Mouse (Mus musculus) limb, embryonic 10.5 days (tissue): Measurements from ENCODE around the gene Lhpp. TPM values are rescaled to one million over a fixed set of nuclear protein-coding genes. Genes with fewer than 3 reads are reported as not detected.

ENCODE experiments used
- DNase-seq: peaks from one replicate; pipeline ENCODE4 v3.0.0-alpha.2; 2017; ENCODE audit warnings: low spot score
- H3K27ac ChIP-seq: fragments of 300-500 bp; sonication (generic); 2 replicates; pipeline ENCODE4 v1.5.1; 2016; ENCODE audit warnings: mild to moderate bottlenecking
- H3K27me3 ChIP-seq: fragments of 300-500 bp; sonication (generic); 2 replicates; pipeline ENCODE4 v1.6.1; 2016; ENCODE audit warnings: low read depth, mild to moderate bottlenecking; ENCODE audit not compliant: poor library complexity, severe bottlenecking
- H3K36me3 ChIP-seq: fragments of 300-500 bp; sonication (generic); 2 replicates; pipeline ENCODE4 v1.6.1; 2016; ENCODE audit warnings: mild to moderate bottlenecking, moderate library complexity
- H3K4me1 ChIP-seq: fragments of 300-500 bp; sonication (generic); 2 replicates; pipeline ENCODE4 v1.6.1; 2016
- H3K4me3 ChIP-seq: fragments of 300-500 bp; sonication (generic); 2 replicates; pipeline ENCODE4 v1.5.1; 2016; ENCODE audit warnings: mild to moderate bottlenecking, moderate library complexity
- H3K9me3 ChIP-seq: fragments of 300-500 bp; sonication (generic); replicated peaks from 2 replicates; pipeline ENCODE4 v1.6.1; 2016; ENCODE audit warnings: mild to moderate bottlenecking
- WGBS: fragments of 180-500 bp; shearing (Covaris S2); methylation state at CpG from one replicate; pipeline ENCODE4 v1.1.7; 2016; 5-methylcytosine and 5-hydroxymethylcytosine counted together
- polyA plus RNA-seq: library from polyadenylated mRNA; unstranded; fragments of >200 nt; fragmentation: Nextera tagmentation; extraction: Ambion mirVana; gene quantifications from 2 replicates; pipeline ENCODE4 v1.2.1, GENCODE M21; 2016

Lhpp gene
- polyA plus RNA-seq, 1 experiment from 2014 or later, result 20.1 TPM

GRCm38 (mm10) chr7:132699165-132699564 is 88.7 kb downstream of the Lhpp start:
- Histone ChIP-seq H3K27ac (0 out of 2 replicates have a peak overlapping the region, but pooled peaks have one; percentile 39), H3K36me3 (no peaks in the 10 kb centered on the region), H3K4me3 (no peak overlapping the region), H3K9me3 (no peaks in the 10 kb centered on the region), H3K27me3 (no peaks in the 10 kb centered on the region), H3K4me1 (peaks cover 17% of the 10 kb centered on the region)
- 80% methylated on average over 4 of the region's 4 CpGs for WGBS
- DNase-seq, result no peak

- peak overlapping the region; percentile 39; the same call in 1 of the 2 replicates for H3K27ac ChIP-seq
- no peak overlapping the region for H3K4me3 ChIP-seq
- H3K4me1 ChIP-seq, result peaks cover 17% of the 10 kb centered on the region
- H3K9me3 ChIP-seq, result no peaks in the 10 kb centered on the region
- no peaks in the 10 kb centered on the region for H3K36me3 ChIP-seq
- DNase-seq, result no peak
- no peaks in the 10 kb centered on the region for H3K27me3 ChIP-seq
These were observed 89.2 kb downstream of the Lhpp start for GRCm38 (mm10) chr7:132699639-132700038.

GRCm38 (mm10) chr7:132700107-132700506 is 89.7 kb downstream of the Lhpp start:
- no peak for DNase-seq
- peak overlapping the region; percentile 51; the same call in 1 of the 2 replicates for H3K27ac ChIP-seq

GRCm38 (mm10) chr7:132701412-132701811 is 91.0 kb downstream of the Lhpp start:
- no peak for DNase-seq
- Histone ChIP-seq H3K36me3 (no peaks in the 10 kb centered on the region), H3K4me1 (peaks cover 17% of the 10 kb centered on the region), H3K9me3 (no peaks in the 10 kb centered on the region), H3K4me3 (no peak overlapping the region), H3K27me3 (no peaks in the 10 kb centered on the region), H3K27ac (no peak overlapping the region)
- 89% methylated on average over 3 of the region's 3 CpGs for WGBS

More at GRCm38 (mm10) chr7:132700107-132700506, 89.7 kb downstream of the Lhpp start:
- no peak overlapping the region for H3K4me3 ChIP-seq
- H3K9me3 ChIP-seq, result no peaks in the 10 kb centered on the region
- H3K36me3 ChIP-seq, result no peaks in the 10 kb centered on the region
- no peaks in the 10 kb centered on the region for H3K27me3 ChIP-seq
- H3K4me1 ChIP-seq, result peaks cover 17% of the 10 kb centered on the region
- 84% methylated on average over 4 of the region's 4 CpGs for WGBS

- Histone ChIP-seq H3K27me3 (no peaks in the 10 kb centered on the region), H3K4me1 (peaks cover 17% of the 10 kb centered on the region), H3K4me3 (no peak overlapping the region), H3K27ac (no peak overlapping the region), H3K36me3 (no peaks in the 10 kb centered on the region), H3K9me3 (no peaks in the 10 kb centered on the region)
- DNase-seq, result no peak
- 90% methylated on average over 3 of the region's 3 CpGs for WGBS
These were observed 91.6 kb downstream of the Lhpp start for GRCm38 (mm10) chr7:132702024-132702423.

- H3K27ac ChIP-seq, result no peak overlapping the region
- no peaks in the 10 kb centered on the region for H3K9me3 ChIP-seq
- H3K4me1 ChIP-seq, result peaks cover 18% of the 10 kb centered on the region
- no peak overlapping the region for H3K4me3 ChIP-seq
- no peak for DNase-seq
- H3K36me3 ChIP-seq, result no peaks in the 10 kb centered on the region
- WGBS, result 79% methylated on average over 5 of the region's 5 CpGs
- no peaks in the 10 kb centered on the region for H3K27me3 ChIP-seq
These were observed 92.1 kb downstream of the Lhpp start for GRCm38 (mm10) chr7:132702492-132703070.

GRCm38 (mm10) chr7:132703515-132704309 is 93.3 kb downstream of the Lhpp start:
- 88% methylated on average over 9 of the region's 9 CpGs for WGBS
- H3K27ac ChIP-seq, result peak overlapping the region; percentile 50; the same call in 1 of the 2 replicates

GRCm38 (mm10) chr7:132704310-132704875 is 94.0 kb downstream of the Lhpp start:
- no peak for DNase-seq
- WGBS, result 92% methylated on average over 8 of the region's 8 CpGs
- Histone ChIP-seq H3K27ac (peak overlapping the region; percentile 50; the same call in 1 of the 2 replicates), H3K36me3 (no peaks in the 10 kb centered on the region), H3K27me3 (no peaks in the 10 kb centered on the region), H3K4me1 (peaks cover 14% of the 10 kb centered on the region), H3K4me3 (no peak overlapping the region), H3K9me3 (no peaks in the 10 kb centered on the region)

More at GRCm38 (mm10) chr7:132703515-132704309, 93.3 kb downstream of the Lhpp start:
- Histone ChIP-seq H3K36me3 (no peaks in the 10 kb centered on the region), H3K27me3 (no peaks in the 10 kb centered on the region), H3K4me1 (peaks cover 20% of the 10 kb centered on the region), H3K4me3 (no peak overlapping the region), H3K9me3 (no peaks in the 10 kb centered on the region)
- no peak for DNase-seq

- no peak overlapping the region for H3K4me3 ChIP-seq
- H3K4me1 ChIP-seq, result peaks cover 6% of the 10 kb centered on the region
- 92% methylated on average over 7 of the region's 7 CpGs for WGBS
These were observed 94.7 kb downstream of the Lhpp start for GRCm38 (mm10) chr7:132705130-132705529.

GRCm38 (mm10) chr7:132711579-132711978 is 101.1 kb downstream of the Lhpp start:
- peaks cover 40% of the 10 kb centered on the region for H3K4me1 ChIP-seq
- no peaks in the 10 kb centered on the region for H3K9me3 ChIP-seq
- H3K4me3 ChIP-seq, result no peak overlapping the region
- 83% methylated on average over 9 of the region's 9 CpGs for WGBS
- no peak for DNase-seq
- peaks cover 34% of the 10 kb centered on the region for H3K36me3 ChIP-seq
- H3K27me3 ChIP-seq, result no peaks in the 10 kb centered on the region
- H3K27ac ChIP-seq, result peak overlapping the region; percentile 43; the same call in 1 of the 2 replicates

More at GRCm38 (mm10) chr7:132705130-132705529, 94.7 kb downstream of the Lhpp start:
- Histone ChIP-seq H3K36me3 (no peaks in the 10 kb centered on the region), H3K27ac (no peak overlapping the region), H3K27me3 (no peaks in the 10 kb centered on the region), H3K9me3 (no peaks in the 10 kb centered on the region)
- no peak for DNase-seq

GRCm38 (mm10) chr7:132712044-132712708 is 101.7 kb downstream of the Lhpp start:
- peaks cover 34% of the 10 kb centered on the region for H3K36me3 ChIP-seq
- no peak overlapping the region for H3K4me3 ChIP-seq
- H3K27me3 ChIP-seq, result no peaks in the 10 kb centered on the region
- 36% methylated on average over 16 of the region's 16 CpGs for WGBS
- H3K27ac ChIP-seq, result peak overlapping the region; percentile 43
- no peak for DNase-seq
- peaks cover 40% of the 10 kb centered on the region for H3K4me1 ChIP-seq
- H3K9me3 ChIP-seq, result no peaks in the 10 kb centered on the region

GRCm38 (mm10) chr7:132712956-132713355 is 102.5 kb downstream of the Lhpp start:
- Histone ChIP-seq H3K9me3 (no peaks in the 10 kb centered on the region), H3K36me3 (peaks cover 34% of the 10 kb centered on the region), H3K27ac (peak overlapping the region; percentile 62), H3K4me1 (peaks cover 40% of the 10 kb centered on the region), H3K27me3 (no peaks in the 10 kb centered on the region), H3K4me3 (no peak overlapping the region)
- DNase-seq, result no peak
- 84% methylated on average over 7 of the region's 7 CpGs for WGBS
